Mouse (Mus musculus): ENCODE measurements around the gene Itgb8.

Itgb8 gene

DNA sequence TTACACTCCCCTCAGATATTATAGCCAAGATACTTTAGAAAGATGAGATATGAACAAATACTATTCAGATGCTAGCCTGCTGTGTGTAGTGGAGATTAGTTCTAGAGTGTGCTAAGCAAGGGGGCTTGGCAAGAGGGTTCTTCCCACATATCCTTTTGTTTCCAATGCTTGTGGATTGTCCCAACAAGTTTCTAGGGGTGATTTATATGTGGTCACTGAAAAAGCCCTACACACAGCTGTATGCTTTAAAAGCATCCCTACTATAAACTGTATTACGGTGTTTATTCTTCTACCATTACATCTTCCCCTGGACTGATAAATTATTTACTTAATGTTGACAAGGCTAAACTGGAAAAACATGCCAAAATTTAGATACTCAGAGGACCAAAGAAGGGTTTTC lies 92.6 kb downstream of the Itgb8 start:
- DNase-seq (ENCODE audit: low read depth, low spot score), result no peak

DNA sequence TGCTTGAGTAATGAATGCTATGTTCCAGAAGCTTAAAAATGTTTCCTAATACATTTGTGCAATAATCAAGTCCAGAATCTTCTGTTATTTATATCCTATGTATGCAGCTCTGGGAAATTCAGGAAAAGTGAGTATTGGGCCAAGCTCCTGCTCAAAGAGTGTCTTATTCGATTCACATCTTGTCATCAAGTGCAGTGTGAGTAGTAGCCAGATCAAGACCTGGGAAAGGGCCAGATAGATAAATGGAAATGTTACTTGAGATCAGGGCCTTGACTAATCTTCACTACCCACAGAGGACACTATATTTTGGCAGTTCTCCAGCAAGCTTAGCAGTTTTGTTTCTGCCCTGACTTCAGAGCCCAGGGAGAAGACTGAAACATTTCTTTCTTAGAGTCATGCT lies 100.7 kb downstream of the Itgb8 start:
- peak; percentile 14 for DNase-seq (ENCODE audit: low read depth, low spot score)

DNA sequence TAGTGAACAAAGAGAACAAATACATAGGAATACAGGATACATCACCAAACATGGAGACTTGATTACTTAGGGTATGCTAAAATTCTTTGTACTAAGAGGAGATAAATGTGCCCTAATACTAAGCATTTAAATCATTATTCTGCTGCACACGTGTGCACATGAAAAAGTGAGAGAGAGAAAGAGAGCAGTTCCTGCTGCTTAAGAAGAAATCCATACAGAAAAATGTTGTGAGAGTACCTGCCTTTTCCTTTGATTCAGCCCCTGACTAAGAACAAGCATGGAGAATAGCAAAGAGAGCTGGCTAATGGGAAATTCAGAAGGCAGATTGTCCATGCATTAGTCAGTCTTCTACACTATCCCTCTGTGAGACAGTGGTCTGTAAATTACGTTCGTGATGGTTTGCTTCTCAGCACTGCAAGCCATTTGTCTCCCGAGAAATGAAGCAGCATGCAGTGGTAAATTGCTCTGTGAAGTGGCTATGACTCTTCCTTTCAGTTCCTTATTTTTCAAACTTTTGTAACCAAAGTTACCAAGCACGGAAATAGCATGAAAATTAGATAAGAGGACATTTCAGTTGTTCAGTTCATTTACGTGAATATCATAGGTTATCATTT lies 125.0 kb downstream of the Itgb8 start:
- no peak for DNase-seq (ENCODE audit: low read depth, low spot score)

DNA sequence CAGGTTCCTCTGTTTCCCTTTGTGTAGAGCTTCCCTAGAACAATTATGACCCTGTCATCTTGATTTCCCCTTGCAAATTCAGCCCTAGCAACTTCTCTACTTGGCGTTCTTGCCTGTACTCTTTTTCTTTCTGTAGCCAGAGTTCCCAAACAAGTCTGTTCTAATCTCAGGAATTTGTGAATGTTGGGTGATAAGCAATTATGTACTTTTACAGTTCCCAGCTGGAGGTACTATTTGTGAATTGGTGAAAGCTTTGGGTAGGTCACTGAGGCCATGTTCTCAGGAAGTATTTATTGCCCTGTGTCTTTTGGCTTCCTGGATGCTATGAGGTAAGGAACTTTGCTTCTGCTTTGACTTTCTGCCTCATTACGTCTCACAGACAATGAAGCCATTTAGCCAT lies 128.5 kb downstream of the Itgb8 start:
- no peak for DNase-seq (ENCODE audit: low read depth, low spot score)

All from 3T3-L1 (cell line).